Comparison of ENCODE assay signal across 13 mouse cellular contexts in the genomic region with DNA sequence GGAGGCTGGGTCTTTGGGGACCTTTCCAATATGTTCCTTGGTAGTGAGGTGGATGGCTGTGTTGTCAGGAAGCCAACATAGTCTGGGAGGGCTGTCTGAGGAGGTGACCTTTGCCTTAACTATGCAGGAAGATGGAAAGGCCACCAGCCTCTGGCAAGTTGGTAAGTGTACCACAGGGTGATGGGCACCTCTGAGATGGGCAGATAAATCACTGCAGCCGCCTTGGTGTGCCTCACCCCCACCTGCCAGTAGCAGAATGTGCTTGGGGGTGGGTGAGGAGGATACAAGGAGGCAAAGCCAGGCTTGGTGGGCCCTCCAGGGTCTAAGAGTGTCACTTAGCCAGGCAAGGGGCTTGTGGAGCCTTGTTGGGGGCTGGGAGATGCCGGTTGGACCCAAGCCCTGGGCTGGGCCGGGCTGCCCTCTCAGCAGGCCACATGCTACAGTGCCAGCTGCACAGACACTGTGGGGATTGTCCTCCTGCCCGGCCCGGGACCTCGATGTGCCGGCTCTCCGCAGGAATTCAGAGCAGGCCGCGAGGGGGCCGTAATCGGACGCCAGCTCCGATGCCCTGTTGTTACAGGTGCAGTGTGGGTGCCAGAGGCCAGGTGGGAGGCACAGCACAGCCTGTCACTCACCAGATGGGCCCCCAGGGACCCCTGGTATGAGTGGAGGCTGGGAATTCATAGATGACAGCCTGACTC.
A peak's percentile ranks its signal among the peaks of the same experiment; 100 is the strongest.
DNase-seq lines count a peak whose midpoint lies in the region; ATAC-seq and TF ChIP-seq lines count a peak whose summit lies in the region.
"Had no signal": no experiment of that assay in that cellular context is flagged by ENCODE, and none has a peak within 500 bp of the region (broad histone marks: within the 10 kb centered on the region; RNA-seq: fewer than 3 reads in every experiment).

No protein-coding gene starts in this region.

- H3K4me2 ChIP-seq in kidney, embryonic 14.5 days (replicated peaks; ENCODE audit: low read depth, low read length) = no peak overlapping the region
- no peak overlapping the region for H3K4me2 ChIP-seq in limb, embryonic 14.5 days (replicated peaks; ENCODE audit: low read depth, low read length, severe bottlenecking)
- H3K4me2 ChIP-seq: embryonic facial prominence, embryonic 13.5 days; heart, embryonic 13.5 days; intestine, embryonic 15.5 days had no signal

- H3K27me3 ChIP-seq in kidney, embryonic 14.5 days (ENCODE audit: control insufficient read depth, insufficient read depth, low read length) = no peaks in the 10 kb centered on the region
- H3K27me3 ChIP-seq in limb, embryonic 14.5 days (ENCODE audit: control insufficient read depth, insufficient read depth, low read length) = no peaks in the 10 kb centered on the region
- H3K27me3 ChIP-seq: embryonic facial prominence, embryonic 13.5 days; heart, embryonic 13.5 days; intestine, embryonic 15.5 days had no signal

- H3K4me3 ChIP-seq in kidney, embryonic 14.5 days (ENCODE audit: low read length) = no peak overlapping the region
- H3K4me3 ChIP-seq in limb, embryonic 14.5 days (replicated peaks; ENCODE audit: low read length) = no peak overlapping the region
- H3K4me3 ChIP-seq: embryonic facial prominence, embryonic 13.5 days; heart, embryonic 13.5 days; intestine, embryonic 15.5 days had no signal

- no peak overlapping the region for H3K9ac ChIP-seq in kidney, embryonic 14.5 days (ENCODE audit: low read depth, low read length)
- H3K9ac ChIP-seq in limb, embryonic 14.5 days (ENCODE audit: low read depth, low read length, severe bottlenecking) = no peak overlapping the region
- H3K9ac ChIP-seq: embryonic facial prominence, embryonic 13.5 days; heart, embryonic 13.5 days; intestine, embryonic 15.5 days had no signal

- TF ChIP-seq POLR2A in limb, embryonic 14.5 days (IDR thresholded peaks at IDR 0.05; ENCODE audit: borderline replicate concordance, extremely low read depth, insufficient read depth, insufficient read length) = no peak

- peak; percentile 15 for DNase-seq in kidney, postnatal 10 days
- DNase-seq in cerebellum, adult 18-20 months = peak; percentile 11 to 22
- DNase-seq in cerebellum, postnatal 25 days = peak; percentile 24 to 37
- DNase-seq in limb, embryonic 14.5 days (ENCODE audit: low spot score) = no peak
- no peak for DNase-seq in ovary, postnatal 14 days (ENCODE audit: low spot score)
- DNase-seq in thymus, postnatal 0 days (ENCODE audit: low spot score) = no peak
- DNase-seq: lung, adult 2 months; midbrain, embryonic 14.5 days had no signal

- no peak for ATAC-seq in kidney, embryonic 14.5 days (ENCODE audit: low FRiP score, low TSS enrichment)
- ATAC-seq in limb, embryonic 14.5 days (ENCODE audit: low FRiP score, low read depth) = peak; percentile 35; the same call in 1 of the 2 replicates
- no peak for ATAC-seq in activated CD4-positive, CD25-positive, alpha-beta regulatory T cell, adult 4 months

- H3K9me3 ChIP-seq in kidney, embryonic 14.5 days (ENCODE audit: control insufficient read depth, low read length) = no peaks in the 10 kb centered on the region
- no peaks in the 10 kb centered on the region for H3K9me3 ChIP-seq in limb, embryonic 14.5 days (ENCODE audit: control insufficient read depth, low read length)
- H3K9me3 ChIP-seq: embryonic facial prominence, embryonic 13.5 days; heart, embryonic 13.5 days; intestine, embryonic 15.5 days had no signal

- H3K4me1 ChIP-seq in kidney, embryonic 14.5 days (ENCODE audit: control insufficient read depth, insufficient read depth, low read length) = peaks cover 21% of the 10 kb centered on the region
- peaks cover 39% of the 10 kb centered on the region for H3K4me1 ChIP-seq in limb, embryonic 14.5 days (ENCODE audit: control insufficient read depth, insufficient read depth, low read length)

- no peak overlapping the region for H3K27ac ChIP-seq in kidney, embryonic 14.5 days (ENCODE audit: low read depth, low read length)
- no peak overlapping the region for H3K27ac ChIP-seq in limb, embryonic 14.5 days (replicated peaks; ENCODE audit: low read depth, low read length)
- H3K27ac ChIP-seq: embryonic facial prominence, embryonic 13.5 days; heart, embryonic 13.5 days; intestine, embryonic 15.5 days had no signal

- 65% methylated on average over 14 of the region's 14 CpGs for whole genome bisulfite sequencing in kidney, embryonic 14.5 days
- WGBS in limb, embryonic 14.5 days = 67% methylated on average over 14 of the region's 14 CpGs

- H3K36me3 ChIP-seq in kidney, embryonic 14.5 days (ENCODE audit: control insufficient read depth, insufficient read depth, low read length) = no peaks in the 10 kb centered on the region
- no peaks in the 10 kb centered on the region for H3K36me3 ChIP-seq in limb, embryonic 14.5 days (ENCODE audit: control insufficient read depth, insufficient read depth, low read length)
- H3K36me3 ChIP-seq: embryonic facial prominence, embryonic 13.5 days; heart, embryonic 13.5 days; intestine, embryonic 15.5 days had no signal

Comparison
In these comparisons a context has a peak if more than half of its experiments do, and no peak if none do; other contexts are left out.
1. DNase-seq: peak in kidney, postnatal 10 days (single experiment), cerebellum, adult 18-20 months (2 of 2) and cerebellum, postnatal 25 days (2 of 2); none in limb, embryonic 14.5 days (single experiment), ovary, postnatal 14 days (single experiment) and thymus, postnatal 0 days (single experiment).